Mouse (Mus musculus) neutrophil, adult 59 days (primary cell): ENCODE measurements around the gene Hic1. TPM values are rescaled to one million over a fixed set of nuclear protein-coding genes. Genes with fewer than 3 reads are reported as not detected.

Experiments
- total RNA-seq, 2 experiments: library from RNA; stranded (reverse); gene quantifications; 1 replicate in 1 of 2; 2 replicates in 1 of 2; pipeline ENCODE4 v1.2.4; 2023

The Hic1 gene
- 1 to 10 TPM; 2.8 to 4.3 TPM for total RNA-seq

DNA sequence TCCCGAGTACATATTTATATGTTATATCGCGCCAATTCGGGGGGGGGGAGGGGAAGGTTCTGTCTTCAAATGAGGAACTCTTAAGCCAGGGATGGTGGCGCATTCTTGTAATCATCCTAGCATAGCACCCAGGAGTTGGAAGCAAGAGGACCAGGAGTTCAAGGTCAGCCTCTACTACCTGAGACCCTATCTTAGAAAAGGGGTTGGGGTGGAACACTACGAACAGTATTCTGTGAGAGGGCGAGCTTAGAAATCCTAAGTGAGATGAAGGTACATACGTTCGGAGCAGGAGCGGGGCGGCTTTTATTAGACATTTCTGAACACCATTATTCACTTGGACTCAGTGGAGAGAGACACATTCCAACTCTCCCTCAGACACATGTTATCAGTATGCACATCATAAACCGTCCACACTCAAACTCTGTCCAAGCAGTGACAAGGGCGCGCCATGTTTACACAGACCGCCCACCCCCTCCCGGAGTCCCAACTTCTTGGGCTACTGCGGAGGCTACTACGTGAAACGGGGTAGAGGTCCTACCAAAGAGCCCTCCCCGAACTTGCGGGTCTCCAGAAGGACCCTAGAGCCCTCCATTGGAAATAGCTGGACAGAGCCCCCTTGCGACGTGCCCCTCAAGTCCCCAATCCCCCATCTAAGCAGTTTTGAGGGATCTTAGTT, at the start of gene Hic1:
Hic1 (minus strand) TSS at position 115 of the 676 bp plus-strand sequence.

DNA sequence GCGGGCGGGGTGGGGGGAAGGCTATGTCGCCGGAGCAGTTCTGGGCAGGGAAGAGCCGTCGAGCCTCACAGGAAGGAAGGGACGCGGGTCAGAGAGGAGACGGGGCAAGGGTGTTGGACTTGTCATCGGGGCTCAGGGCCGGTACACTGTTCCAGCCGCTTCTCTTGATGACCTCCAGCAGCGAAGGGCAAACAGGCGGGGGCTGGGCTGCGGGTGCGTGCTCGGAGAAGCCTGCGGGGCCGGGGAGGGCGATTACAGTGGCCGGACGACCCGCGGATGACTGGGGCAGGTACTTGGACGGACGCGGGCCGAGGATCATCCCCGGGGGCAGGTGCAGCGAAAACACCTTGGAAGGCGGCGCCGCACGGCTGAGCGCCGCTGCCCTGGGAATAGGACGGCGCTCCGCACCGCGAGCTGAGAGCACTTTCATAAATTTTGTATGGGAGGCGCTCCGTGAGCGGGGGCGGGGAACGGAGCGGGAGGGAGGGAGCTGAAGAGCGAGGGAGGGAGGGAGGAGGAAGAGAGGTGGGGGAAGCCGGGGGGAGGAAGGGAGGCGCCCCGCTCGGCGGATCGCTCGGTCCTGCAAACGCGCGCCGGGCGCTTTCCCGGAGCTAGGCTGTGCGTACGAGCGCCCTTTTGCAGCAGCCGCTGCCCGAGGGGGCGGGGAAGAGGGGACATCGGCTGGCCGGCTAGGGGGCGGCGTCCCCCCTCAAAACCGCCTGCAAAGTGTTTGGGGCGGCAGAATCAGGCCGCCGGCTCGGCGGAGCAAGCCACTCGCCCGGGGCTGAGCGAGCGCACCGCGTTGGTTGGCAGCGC, 24.1 kb upstream of the Hic1 start, which contains the start of gene Rtn4rl1:
Rtn4rl1 (plus strand) TSS at position 528 of the 816 bp plus-strand sequence.

DNA sequence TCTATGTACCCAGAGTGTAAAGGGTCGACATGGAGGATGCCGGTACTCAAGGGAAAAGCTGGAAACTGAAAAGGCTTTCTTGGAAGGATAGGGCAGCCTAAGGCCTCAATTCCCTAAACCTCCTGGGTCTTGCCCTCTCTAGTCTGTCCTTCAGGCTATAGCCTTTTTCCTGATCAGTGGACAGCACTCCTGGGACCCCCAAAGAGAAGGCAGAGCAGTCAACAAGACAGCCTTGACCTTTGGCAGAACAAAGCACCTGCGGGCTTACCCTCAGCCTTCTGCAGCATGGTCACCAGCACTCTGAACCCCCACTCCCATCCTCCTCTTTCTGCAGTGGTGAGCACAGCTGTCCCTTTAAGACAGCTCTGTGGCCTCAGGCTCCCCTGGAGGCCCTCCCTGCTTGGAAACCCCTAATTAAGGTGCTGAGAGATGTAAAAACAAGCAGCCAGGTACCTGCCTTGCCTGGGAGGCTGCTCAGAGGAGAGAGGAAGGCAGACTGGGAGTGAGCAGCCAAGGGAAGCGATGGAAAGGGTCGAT, 21.7 kb upstream of the Hic1 start, which contains the start of gene Dph1:
Dph1 (minus strand) TSS at position 337 of the 537 bp plus-strand sequence.

DNA sequence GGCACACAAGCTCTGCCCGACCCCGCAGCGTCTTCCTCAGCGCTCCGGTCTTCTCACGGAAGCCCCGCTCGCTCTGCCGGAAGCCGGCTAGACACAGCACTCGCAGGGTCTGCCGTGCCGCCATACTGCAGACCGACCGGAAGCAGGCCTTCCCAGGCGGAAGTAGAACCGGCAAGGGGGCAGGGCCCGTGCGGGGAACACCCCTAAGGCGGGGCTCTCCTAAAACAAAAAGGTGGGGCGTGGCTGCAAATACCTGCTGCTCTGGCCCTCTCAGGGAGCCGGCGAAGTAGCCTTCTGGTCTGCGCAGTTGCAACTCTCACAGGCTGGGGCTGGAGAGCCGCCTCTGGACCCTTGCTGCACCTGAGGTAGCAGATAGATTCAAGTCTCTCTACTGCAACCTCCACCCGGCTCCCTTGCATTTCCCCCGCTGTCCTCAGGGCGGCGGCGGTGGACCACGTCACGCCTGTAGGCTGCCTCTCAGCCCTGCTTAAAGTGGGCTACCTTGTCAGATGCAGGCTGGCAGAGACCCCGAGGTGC, 9.4 kb upstream of the Hic1 start, which contains the start of gene Ovca2:
Ovca2 (minus strand) TSS at position 164 of the 537 bp plus-strand sequence.

Other genes with a start within 250 kb of the Hic1 start
- gene Smg6, start 243.7 kb downstream of the Hic1 start, total RNA-seq = 10 to 100 TPM; 23.8 to 24.7 TPM
- gene Srr, start 243.6 kb downstream of the Hic1 start, total RNA-seq = 1 to 10 TPM; 5.7 to 7.2 TPM
- 1 to 10 TPM; 4.7 to 7.6 TPM for gene Ovca2, start 9.3 kb upstream of the Hic1 start, total RNA-seq
- 1 to 10 TPM; 4.0 to 4.8 TPM for gene Dph1, start 21.7 kb upstream of the Hic1 start, total RNA-seq
- gene Rtn4rl1, start 24.3 kb upstream of the Hic1 start, total RNA-seq = under 1 TPM; 0.20 to 0.31 TPM
- gene Rpa1, start 178.8 kb upstream of the Hic1 start, total RNA-seq = 10 to 100 TPM; 62.8 to 68.2 TPM
- gene Smyd4, start 178.9 kb upstream of the Hic1 start, total RNA-seq = 1 to 10 TPM; 2.8 to 5.0 TPM